Mouse (Mus musculus) CH12.LX (cell line): ENCODE results near the gene Mul1.

Source experiments
- ELF1 ChIP-seq: IDR thresholded peaks from 2 replicates; pipeline ENCODE4 v1.6.1; 2014; ENCODE audit warnings: low read depth, mild to moderate bottlenecking, inconsistent platforms, low read length, improper control_type of control experiment
- MAFK ChIP-seq: IDR thresholded peaks from 2 replicates; pipeline ENCODE4 v1.6.1; 2011; ENCODE audit warnings: low read length, improper control_type of control experiment; ENCODE audit not compliant: insufficient replicate concordance
- MYC ChIP-seq: IDR thresholded peaks from 2 replicates; pipeline ENCODE4 v1.6.1; 2011; ENCODE audit warnings: low read depth, mild to moderate bottlenecking, improper control_type of control experiment, low read length
- RCOR1 ChIP-seq: conservative IDR thresholded peaks from 2 replicates; pipeline ENCODE4 v1.6.1; 2012; ENCODE audit warnings: low read depth, mild to moderate bottlenecking, inconsistent platforms, low read length, improper control_type of control experiment
- UBTF ChIP-seq: IDR thresholded peaks from 2 replicates; pipeline ENCODE4 v1.6.1; 2012; ENCODE audit warnings: low read depth, mild to moderate bottlenecking, inconsistent platforms, low read length, improper control_type of control experiment, moderate library complexity

- TF ChIP-seq ELF1 (no peak), MAFK (no peak), UBTF (no peak), MYC (no peak), RCOR1 (no peak)
Observed at GRCm38 (mm10) chr4:138395971-138396645, 38.4 kb upstream of the Mul1 start, which contains the start of gene Fam43b.
